Mouse (Mus musculus): ENCODE measurements around the gene Tcf7l1. TPM values are rescaled to one million over a fixed set of nuclear protein-coding genes. Genes with fewer than 3 reads are reported as not detected.

Tcf7l1 gene
- polyA plus RNA-seq (2015; fragmentation: Illumina TruSeq; extraction: RNeasy Lipid Tissue Mini Kit (QIAGEN cat#74804); ENCODE audit: low read depth, low replicate concordance): 2.4 TPM

GRCm38 (mm10) chr6:72788892-72789699, at the start of gene Tcf7l1:
Gene Tcf7l1, minus strand, starts transcription at chr6:72789254.

GRCm38 (mm10) chr6:72616643-72617288, 172.3 kb downstream of the Tcf7l1 start, which contains the start of gene Tgoln1:
Gene Tgoln1, minus strand, starts transcription at chr6:72617000.

GRCm38 (mm10) chr6:72597956-72598753, 190.9 kb downstream of the Tcf7l1 start, which contains the start of the genes Elmod3 and Retsat:
Gene Elmod3, minus strand, starts transcription at chr6:72598413.
Gene Retsat, plus strand, starts transcription at chr6:72598475.

Other genes with a start within 250 kb of the Tcf7l1 start
- gene Capg, start 244.9 kb downstream of the Tcf7l1 start, polyA plus RNA-seq (2015; fragmentation: Illumina TruSeq; extraction: RNeasy Lipid Tissue Mini Kit (QIAGEN cat#74804); ENCODE audit: low read depth, low replicate concordance): 4.8 TPM
- 22.8 TPM for gene Elmod3, start 190.8 kb downstream of the Tcf7l1 start, polyA plus RNA-seq (2015; fragmentation: Illumina TruSeq; extraction: RNeasy Lipid Tissue Mini Kit (QIAGEN cat#74804); ENCODE audit: low read depth, low replicate concordance)
- gene Retsat, start 190.8 kb downstream of the Tcf7l1 start, polyA plus RNA-seq (2015; fragmentation: Illumina TruSeq; extraction: RNeasy Lipid Tissue Mini Kit (QIAGEN cat#74804); ENCODE audit: low read depth, low replicate concordance): 10.8 TPM
- 91.4 TPM for gene Tgoln1, start 172.3 kb downstream of the Tcf7l1 start, polyA plus RNA-seq (2015; fragmentation: Illumina TruSeq; extraction: RNeasy Lipid Tissue Mini Kit (QIAGEN cat#74804); ENCODE audit: low read depth, low replicate concordance)
- gene Kcmf1, start 110.7 kb upstream of the Tcf7l1 start, polyA plus RNA-seq (2015; fragmentation: Illumina TruSeq; extraction: RNeasy Lipid Tissue Mini Kit (QIAGEN cat#74804); ENCODE audit: low read depth, low replicate concordance): 74.0 TPM
- gene Tmsb10, start 169.5 kb upstream of the Tcf7l1 start, polyA plus RNA-seq (2015; fragmentation: Illumina TruSeq; extraction: RNeasy Lipid Tissue Mini Kit (QIAGEN cat#74804); ENCODE audit: low read depth, low replicate concordance): 714 TPM